Mouse (Mus musculus) forebrain, embryonic 13.5 days (tissue): Measurements from ENCODE around the gene Man2b2. TPM values are rescaled to one million over a fixed set of nuclear protein-coding genes. Genes with fewer than 3 reads are reported as not detected.
A peak's percentile ranks its signal among the peaks of the same experiment; 100 is the strongest.

Experiments
- ATAC-seq: fragments of 200-750 bp; cut with Nextera tagmentation; 2 replicates; pipeline ENCODE4 v1.8.0; 2017
- H3K27ac ChIP-seq: fragments of 300-500 bp; sonication (generic); 2 replicates; pipeline ENCODE4 v1.5.1; 2015; ENCODE audit warnings: inconsistent platforms, mild to moderate bottlenecking, moderate library complexity
- H3K27me3 ChIP-seq: fragments of 300-500 bp; sonication (generic); 2 replicates; pipeline ENCODE4 v1.6.1; 2015; ENCODE audit warnings: mild to moderate bottlenecking, inconsistent platforms
- H3K36me3 ChIP-seq: fragments of 300-500 bp; sonication (generic); 2 replicates; pipeline ENCODE4 v1.6.1; 2015; ENCODE audit warnings: mild to moderate bottlenecking, inconsistent platforms; ENCODE audit not compliant: poor library complexity, severe bottlenecking
- H3K4me1 ChIP-seq: fragments of 300-500 bp; sonication (generic); 2 replicates; pipeline ENCODE4 v1.6.1; 2015; ENCODE audit warnings: inconsistent platforms
- H3K4me2 ChIP-seq: fragments of 300-500 bp; sonication (generic); 2 replicates; pipeline ENCODE4 v1.6.1; 2015; ENCODE audit warnings: inconsistent platforms, mild to moderate bottlenecking, moderate library complexity
- H3K4me3 ChIP-seq: fragments of 300-500 bp; sonication (generic); 2 replicates; pipeline ENCODE4 v1.5.1; 2015; ENCODE audit warnings: mild to moderate bottlenecking, inconsistent platforms
- H3K9ac ChIP-seq: fragments of 300-500 bp; sonication (generic); 2 replicates; pipeline ENCODE4 v1.6.1; 2015; ENCODE audit warnings: mild to moderate bottlenecking, inconsistent platforms
- H3K9me3 ChIP-seq: fragments of 300-500 bp; sonication (generic); replicated peaks from 2 replicates; pipeline ENCODE4 v1.6.1; 2016; ENCODE audit warnings: inconsistent platforms
- WGBS: fragments of 180-500 bp; shearing (Covaris S2); methylation state at CpG from one replicate; pipeline ENCODE4 v1.1.7; 2015; 5-methylcytosine and 5-hydroxymethylcytosine counted together
- polyA plus RNA-seq: library from polyadenylated mRNA; unstranded; fragments of >200 nt; fragmentation: Nextera tagmentation; extraction: Ambion mirVana; gene quantifications from 2 replicates; pipeline ENCODE4 v1.2.1, GENCODE M21; 2015

The Man2b2 gene
- polyA plus RNA-seq, 1 experiment from 2014 or later, result 5.8 TPM

DNA sequence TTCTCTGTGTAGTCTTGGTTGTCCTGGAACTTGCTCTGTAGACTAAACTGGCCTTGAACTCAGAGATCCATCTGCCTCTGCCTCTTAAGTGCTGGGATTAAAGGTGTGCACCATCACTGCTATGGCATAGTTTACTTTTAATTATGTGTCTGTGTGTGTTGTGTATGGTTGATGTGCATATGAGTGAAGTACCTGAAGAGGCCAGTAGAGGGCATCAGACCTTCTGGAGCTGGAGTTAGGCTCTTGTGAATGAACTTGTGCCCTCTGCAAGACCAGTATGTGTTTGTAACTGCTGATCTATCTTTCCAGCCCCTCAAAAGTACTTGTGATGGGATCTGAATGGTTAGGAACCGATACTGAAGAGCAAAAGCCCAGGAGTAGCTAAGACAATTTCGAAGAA lies 30.6 kb upstream of the Man2b2 start:
- Histone ChIP-seq H3K4me3 (no peak overlapping the region), H3K27me3 (peaks cover 26% of the 10 kb centered on the region), H3K4me1 (no peaks in the 10 kb centered on the region), H3K36me3 (no peaks in the 10 kb centered on the region), H3K9me3 (0 out of 2 replicates have a peak, but pooled peaks cover 3% of the 10 kb centered on the region), H3K4me2 (no peak overlapping the region), H3K27ac (no peak overlapping the region), H3K9ac (no peak overlapping the region)
- 93% methylated on average over 2 of the region's 2 CpGs for WGBS
- no peak for ATAC-seq

DNA sequence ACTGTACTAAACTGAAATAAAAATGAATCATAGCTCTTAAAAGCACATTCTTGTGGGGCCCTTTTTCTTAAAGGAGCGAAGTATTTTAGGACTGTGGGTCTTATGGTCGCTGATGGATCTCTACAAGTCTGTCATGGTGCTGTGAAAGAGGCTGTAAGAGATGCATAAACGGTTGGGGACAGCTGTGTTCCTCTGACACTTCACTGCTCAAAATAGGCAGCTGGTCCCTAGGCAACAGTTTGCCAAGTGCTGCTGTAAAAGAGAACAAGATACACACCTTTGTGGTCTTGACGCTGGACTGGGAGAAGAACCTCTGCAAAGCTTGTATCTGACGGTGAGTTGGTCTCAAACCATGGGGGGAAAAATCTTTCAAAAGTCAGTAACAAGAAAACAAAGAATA lies 27.1 kb upstream of the Man2b2 start:
- no peak overlapping the region; the same call in 1 of the 2 replicates for H3K9ac ChIP-seq
- no peaks in the 10 kb centered on the region for H3K4me1 ChIP-seq
- no peaks in the 10 kb centered on the region for H3K36me3 ChIP-seq
- ATAC-seq, result no peak
- H3K27me3 ChIP-seq, result peaks cover 3% of the 10 kb centered on the region; the same call in 1 of the 2 replicates
- no peak overlapping the region for H3K4me3 ChIP-seq
- no peak overlapping the region for H3K4me2 ChIP-seq
- H3K9me3 ChIP-seq, result 0 out of 2 replicates have a peak, but pooled peaks cover 3% of the 10 kb centered on the region
- WGBS, result 70% methylated on average over 5 of the region's 5 CpGs
- no peak overlapping the region for H3K27ac ChIP-seq

DNA sequence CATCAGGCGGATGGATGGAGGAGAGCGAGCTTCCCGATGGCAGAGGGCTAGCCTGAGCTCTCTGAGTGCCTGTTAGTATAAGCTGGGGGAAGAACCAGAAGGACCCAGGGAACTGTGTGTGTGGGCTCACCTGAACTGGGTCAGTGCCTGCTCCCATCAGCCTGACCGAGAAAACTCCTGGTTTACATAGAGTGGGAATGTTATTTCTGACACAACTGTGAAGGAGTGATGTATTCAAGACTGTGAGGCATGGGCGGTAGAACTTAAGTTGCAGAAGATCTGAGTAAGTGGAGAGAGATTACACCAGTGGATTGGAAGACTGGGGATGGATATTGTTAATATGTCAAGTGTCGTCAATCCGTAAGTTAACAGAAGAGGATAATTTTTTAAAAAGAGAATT lies 26.1 kb upstream of the Man2b2 start:
- Histone ChIP-seq H3K27ac (no peak overlapping the region), H3K4me2 (no peak overlapping the region), H3K4me1 (0 out of 2 replicates have a peak, but pooled peaks cover 2% of the 10 kb centered on the region), H3K27me3 (no peaks in the 10 kb centered on the region; the same call in 1 of the 2 replicates), H3K36me3 (no peaks in the 10 kb centered on the region), H3K4me3 (no peak overlapping the region), H3K9ac (no peak overlapping the region), H3K9me3 (0 out of 2 replicates have a peak, but pooled peaks cover 3% of the 10 kb centered on the region)
- 92% methylated on average over 7 of the region's 7 CpGs for WGBS
- ATAC-seq, result no peak

DNA sequence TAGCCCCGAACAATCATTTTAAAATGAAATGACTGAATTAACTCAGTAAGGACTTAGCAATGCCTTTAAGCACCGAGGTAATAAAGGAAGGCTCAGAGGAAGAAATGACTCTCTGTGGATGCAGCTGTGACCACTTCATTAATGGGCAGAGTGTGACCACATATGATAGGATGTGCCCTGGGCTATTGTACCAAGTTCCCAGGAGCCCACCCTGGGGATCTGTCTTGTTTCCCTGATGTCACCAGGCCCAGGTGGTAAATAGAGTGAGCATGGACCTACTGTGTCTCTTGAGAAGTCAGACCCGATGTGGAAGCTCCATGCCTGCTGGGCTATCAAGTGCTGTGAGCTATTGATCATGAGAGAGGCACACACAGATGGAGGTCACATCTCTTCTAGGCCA lies 24.7 kb upstream of the Man2b2 start:
- Histone ChIP-seq H3K27me3 (no peaks in the 10 kb centered on the region; the same call in 1 of the 2 replicates), H3K9me3 (no peaks in the 10 kb centered on the region), H3K36me3 (no peaks in the 10 kb centered on the region), H3K4me3 (no peak overlapping the region), H3K4me2 (no peak overlapping the region), H3K9ac (no peak overlapping the region), H3K27ac (no peak overlapping the region), H3K4me1 (0 out of 2 replicates have a peak, but pooled peaks cover 4% of the 10 kb centered on the region)
- ATAC-seq, result no peak
- 78% methylated on average over 3 of the region's 3 CpGs for WGBS

DNA sequence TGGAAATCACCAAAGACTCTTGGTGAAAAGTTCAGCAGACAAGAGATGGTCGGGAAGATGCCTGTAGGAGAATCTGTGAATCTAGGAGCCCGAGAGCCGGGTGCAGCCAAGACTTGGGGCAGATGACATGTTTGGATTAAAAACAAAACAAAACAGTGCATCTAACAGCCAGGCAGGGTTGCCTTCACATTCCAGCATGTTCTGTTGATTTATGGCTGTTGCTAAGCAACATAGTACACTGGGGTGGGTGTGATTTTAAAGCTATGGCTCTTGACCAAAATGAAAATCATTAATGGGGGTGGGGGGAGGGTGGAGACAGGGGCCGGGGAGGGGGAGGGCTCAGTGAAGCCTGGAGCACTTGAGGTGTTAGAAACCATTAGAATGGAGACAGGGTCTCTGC lies 21.1 kb upstream of the Man2b2 start:
- WGBS, result 56% methylated on average over 4 of the region's 4 CpGs

DNA sequence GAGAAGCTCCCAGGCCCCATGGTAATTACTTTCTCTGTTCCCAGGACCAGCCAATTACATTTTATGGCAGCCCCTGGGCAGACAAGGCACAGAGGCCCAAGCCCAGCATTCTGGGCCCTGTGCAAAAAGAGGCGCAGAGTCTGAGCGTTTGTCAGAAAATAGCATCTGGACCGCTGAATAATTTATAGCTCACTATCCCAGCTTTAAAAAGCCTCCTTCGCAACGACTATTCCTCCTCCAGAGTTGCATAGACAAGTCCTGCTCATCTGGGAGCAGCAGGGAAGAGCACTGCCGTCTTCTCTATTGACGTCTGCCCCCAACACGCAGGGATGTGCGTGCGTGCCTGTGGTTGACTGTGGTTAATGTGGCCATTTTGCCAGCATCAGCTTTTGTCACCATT lies 14.0 kb upstream of the Man2b2 start:
- Histone ChIP-seq H3K9ac (no peak overlapping the region), H3K4me2 (no peak overlapping the region), H3K4me3 (no peak overlapping the region), H3K36me3 (no peaks in the 10 kb centered on the region), H3K4me1 (no peaks in the 10 kb centered on the region), H3K27ac (no peak overlapping the region), H3K9me3 (no peaks in the 10 kb centered on the region), H3K27me3 (no peaks in the 10 kb centered on the region; the same call in 1 of the 2 replicates)
- ATAC-seq, result no peak
- WGBS, result 79% methylated on average over 10 of the region's 10 CpGs

More for the DNA sequence above, 21.1 kb upstream of the Man2b2 start:
- H3K9me3 ChIP-seq, result no peaks in the 10 kb centered on the region
- no peak overlapping the region for H3K4me2 ChIP-seq
- no peak overlapping the region for H3K27ac ChIP-seq
- H3K36me3 ChIP-seq, result no peaks in the 10 kb centered on the region
- H3K4me1 ChIP-seq, result 0 out of 2 replicates have a peak, but pooled peaks cover 4% of the 10 kb centered on the region
- no peak overlapping the region for H3K9ac ChIP-seq
- H3K27me3 ChIP-seq, result no peaks in the 10 kb centered on the region
- ATAC-seq, result no peak
- H3K4me3 ChIP-seq, result no peak overlapping the region

DNA sequence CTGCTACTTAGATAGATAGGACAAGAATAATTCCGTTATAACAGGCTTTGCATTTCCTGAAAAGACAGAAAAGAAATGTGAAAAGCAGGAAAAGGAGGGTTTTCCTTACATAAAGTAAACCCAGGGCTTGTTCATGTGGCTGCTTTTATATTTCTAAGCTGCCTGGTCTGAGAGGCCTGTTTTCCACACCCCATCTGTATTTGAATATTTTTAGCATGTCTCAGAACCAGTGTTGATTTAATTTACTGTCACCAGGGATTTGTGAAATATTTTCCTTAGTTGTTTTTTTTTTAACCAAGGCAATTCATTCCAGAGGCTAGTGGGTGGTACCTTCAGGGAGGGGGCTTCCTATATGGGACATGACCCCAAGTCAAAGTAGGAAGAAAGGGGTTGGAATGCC lies 11.2 kb upstream of the Man2b2 start:
- H3K27ac ChIP-seq, result no peak overlapping the region
- peaks cover 4% of the 10 kb centered on the region; the same call in 1 of the 2 replicates for H3K27me3 ChIP-seq
- 73% methylated on average over 1 of the region's 1 CpGs for WGBS
- H3K4me1 ChIP-seq, result no peaks in the 10 kb centered on the region
- no peaks in the 10 kb centered on the region for H3K9me3 ChIP-seq
- H3K4me3 ChIP-seq, result no peak overlapping the region
- ATAC-seq, result no peak
- H3K4me2 ChIP-seq, result no peak overlapping the region
- H3K36me3 ChIP-seq, result no peaks in the 10 kb centered on the region
- H3K9ac ChIP-seq, result no peak overlapping the region

DNA sequence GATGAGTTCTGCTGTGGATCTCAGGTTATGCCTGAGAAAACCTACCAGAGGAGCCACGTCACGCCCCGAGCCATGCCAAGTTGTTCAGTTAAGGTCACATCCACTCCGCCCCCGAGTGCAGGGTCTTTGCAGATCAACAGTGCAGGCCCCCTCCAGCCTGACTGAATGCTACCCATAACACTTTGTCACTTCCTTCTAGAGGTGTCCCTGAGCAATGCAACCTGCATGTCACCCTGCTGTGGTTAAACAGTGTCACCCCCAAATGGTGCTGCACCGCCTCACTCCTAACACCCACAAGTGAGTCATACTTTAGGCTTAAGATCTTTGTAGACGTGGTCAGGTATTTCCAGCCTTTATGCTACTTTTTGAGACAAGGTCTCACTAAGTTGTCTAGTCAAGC lies 9.6 kb upstream of the Man2b2 start:
- Histone ChIP-seq H3K27me3 (peaks cover 7% of the 10 kb centered on the region; the same call in 1 of the 2 replicates), H3K4me2 (no peak overlapping the region), H3K36me3 (no peaks in the 10 kb centered on the region), H3K4me3 (no peak overlapping the region), H3K27ac (no peak overlapping the region), H3K4me1 (no peaks in the 10 kb centered on the region), H3K9ac (no peak overlapping the region), H3K9me3 (no peaks in the 10 kb centered on the region)
- WGBS, result 88% methylated on average over 7 of the region's 7 CpGs
- no peak for ATAC-seq

DNA sequence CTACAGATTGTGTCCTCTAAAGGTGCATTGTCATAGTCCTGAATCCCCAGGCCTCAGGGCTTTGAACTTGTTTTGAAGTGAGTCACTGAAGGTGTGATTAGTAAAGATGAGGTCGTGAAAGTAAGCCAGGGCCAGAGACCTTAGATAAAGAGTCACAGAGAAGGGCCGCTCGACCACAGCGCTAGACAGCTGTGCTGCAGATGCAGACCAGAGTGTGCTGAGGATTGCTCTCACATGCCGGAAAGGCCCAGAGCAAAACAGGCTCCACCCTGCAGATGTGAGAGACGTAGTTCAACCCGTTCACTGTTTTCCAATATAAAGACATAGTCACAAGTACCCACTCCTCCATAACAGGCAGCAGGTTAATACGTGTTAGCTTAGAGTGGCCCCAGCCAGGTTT lies 9.1 kb upstream of the Man2b2 start:
- no peak overlapping the region for H3K9ac ChIP-seq
- H3K4me3 ChIP-seq, result no peak overlapping the region
- H3K27ac ChIP-seq, result no peak overlapping the region
- no peak overlapping the region for H3K4me2 ChIP-seq
- no peaks in the 10 kb centered on the region for H3K36me3 ChIP-seq
- no peaks in the 10 kb centered on the region for H3K4me1 ChIP-seq
- no peaks in the 10 kb centered on the region for H3K9me3 ChIP-seq
- 77% methylated on average over 8 of the region's 8 CpGs for WGBS
- no peak for ATAC-seq
- H3K27me3 ChIP-seq, result peaks cover 7% of the 10 kb centered on the region; the same call in 1 of the 2 replicates

DNA sequence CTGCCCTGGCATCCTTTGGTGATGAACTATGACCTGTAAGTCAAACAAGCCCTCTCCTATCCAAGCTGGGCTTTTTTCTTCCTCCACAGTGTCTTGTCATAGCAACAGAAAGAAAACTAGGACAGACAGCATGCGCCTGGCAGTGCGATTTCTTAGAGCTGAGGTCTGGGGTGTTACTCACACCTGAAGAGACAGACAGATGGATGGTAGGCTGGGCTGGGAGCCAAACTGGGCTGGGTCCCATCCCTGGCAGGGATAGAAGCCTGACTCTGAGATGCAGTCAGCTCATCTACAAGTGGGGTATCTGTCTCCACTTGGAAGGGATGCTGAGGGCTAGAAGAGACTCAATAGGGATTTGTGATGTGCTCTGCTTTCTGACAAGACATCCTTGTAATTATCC lies 8.6 kb upstream of the Man2b2 start:
- Histone ChIP-seq H3K27ac (no peak overlapping the region), H3K36me3 (no peaks in the 10 kb centered on the region), H3K27me3 (peaks cover 7% of the 10 kb centered on the region; the same call in 1 of the 2 replicates), H3K4me2 (no peak overlapping the region), H3K9me3 (no peaks in the 10 kb centered on the region), H3K9ac (no peak overlapping the region), H3K4me3 (no peak overlapping the region), H3K4me1 (no peaks in the 10 kb centered on the region)
- ATAC-seq, result no peak
- WGBS, result 85% methylated on average over 2 of the region's 2 CpGs

DNA sequence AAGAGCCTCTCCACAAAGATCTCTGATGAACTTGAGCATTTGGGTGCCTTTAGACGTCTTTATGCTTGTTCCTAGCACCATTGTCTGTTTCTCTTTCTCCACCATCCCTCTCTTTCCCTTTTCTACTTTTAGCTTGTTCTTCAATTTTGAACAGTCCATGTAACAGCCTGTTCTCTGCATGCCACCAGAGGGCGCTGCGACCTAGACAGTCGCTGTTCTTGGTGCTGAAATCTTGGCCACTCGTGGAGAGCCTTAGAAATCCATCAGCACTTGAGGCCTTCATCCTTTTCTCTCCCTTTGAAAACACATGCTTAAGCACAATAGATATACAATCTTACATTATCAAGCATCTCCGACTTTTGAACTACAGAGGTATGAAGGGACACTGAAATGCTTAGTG lies 5.5 kb upstream of the Man2b2 start:
- peak; percentile 65 for ATAC-seq
- Histone ChIP-seq H3K4me2 (no peak overlapping the region), H3K27me3 (0 out of 2 replicates have a peak, but pooled peaks cover 7% of the 10 kb centered on the region), H3K27ac (no peak overlapping the region), H3K4me1 (0 out of 2 replicates have a peak, but pooled peaks cover 2% of the 10 kb centered on the region), H3K9ac (no peak overlapping the region), H3K36me3 (no peaks in the 10 kb centered on the region), H3K9me3 (no peaks in the 10 kb centered on the region), H3K4me3 (no peak overlapping the region)
- WGBS, result 3% methylated on average over 6 of the region's 6 CpGs

DNA sequence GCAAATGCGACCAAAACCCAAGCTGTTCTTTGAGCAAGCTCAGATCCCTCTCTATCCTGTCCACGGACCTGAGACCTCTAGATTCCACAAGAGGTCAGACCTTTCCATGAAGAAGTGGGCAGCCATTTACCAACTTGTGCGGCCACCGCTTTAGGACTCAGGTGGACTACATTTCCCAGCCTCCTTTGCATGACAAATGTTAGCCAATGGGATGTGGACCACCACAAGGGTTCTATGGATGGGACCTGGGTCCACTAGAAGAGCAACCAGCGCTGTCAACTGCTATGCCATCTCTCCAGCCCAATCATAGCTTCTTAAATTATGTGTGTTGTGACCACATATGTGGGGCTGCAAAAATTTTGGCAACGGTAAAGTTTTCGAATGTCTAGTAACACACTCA lies 819 bp upstream of the Man2b2 start:
- Histone ChIP-seq H3K27me3 (no peaks in the 10 kb centered on the region), H3K36me3 (no peaks in the 10 kb centered on the region), H3K4me2 (0 out of 2 replicates have a peak overlapping the region, but pooled peaks have one; percentile 77), H3K4me3 (no peak overlapping the region), H3K4me1 (peaks cover 12% of the 10 kb centered on the region), H3K9ac (no peak overlapping the region), H3K9me3 (no peaks in the 10 kb centered on the region), H3K27ac (no peak overlapping the region)
- 67% methylated on average over 7 of the region's 7 CpGs for WGBS
- 0 out of 2 replicates have a peak, but pooled peaks have one; percentile 28 for ATAC-seq

DNA sequence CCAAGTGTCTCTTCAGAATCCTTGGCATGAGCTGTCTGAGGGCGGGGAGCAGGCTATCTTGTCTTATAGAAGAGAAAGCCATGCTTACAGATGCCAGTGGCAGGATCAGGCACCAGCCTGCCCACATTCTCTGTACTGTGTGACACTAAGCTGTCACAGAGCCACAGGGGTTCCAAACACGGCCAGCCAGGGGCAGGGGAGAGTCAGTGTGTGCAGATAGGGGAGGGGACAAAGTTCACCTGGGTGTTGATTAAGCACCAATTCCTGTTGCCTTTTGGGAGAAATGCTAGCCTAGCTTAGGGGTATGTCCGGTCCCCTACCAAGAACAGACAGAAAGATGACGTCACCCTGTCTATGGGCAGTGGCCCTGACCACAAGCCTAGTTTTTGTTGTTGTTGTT lies 1.4 kb downstream of the Man2b2 start:
- peaks cover 2% of the 10 kb centered on the region; the same call in 1 of the 2 replicates for H3K36me3 ChIP-seq
- H3K27ac ChIP-seq, result no peak overlapping the region
- H3K4me1 ChIP-seq, result peaks cover 12% of the 10 kb centered on the region
- no peak overlapping the region for H3K9ac ChIP-seq
- H3K4me3 ChIP-seq, result no peak overlapping the region
- ATAC-seq, result no peak
- no peaks in the 10 kb centered on the region for H3K27me3 ChIP-seq
- H3K9me3 ChIP-seq, result no peaks in the 10 kb centered on the region
- 83% methylated on average over 4 of the region's 4 CpGs for WGBS
- H3K4me2 ChIP-seq, result no peak overlapping the region
